Mouse (Mus musculus) monocyte, adult 5-6 weeks (primary cell): ENCODE results near the gene Fkbp11. TPM values are rescaled to one million over a fixed set of nuclear protein-coding genes. Genes with fewer than 3 reads are reported as not detected.
"Not testable (repeated sequence)": the region's sequence is repeated elsewhere in the genome, so short reads cannot be mapped to it uniquely, and the experiment has no call there.

ENCODE experiments used
- ATAC-seq: fragments of 153-309, 156-312 bp; replicated peaks from 2 replicates; pipeline ENCODE4 v1.8.0; 2017; ENCODE audit warnings: mild to moderate bottlenecking; ENCODE audit not compliant: low TSS enrichment, insufficient number of reproducible peaks, severe bottlenecking, poor library complexity, low FRiP score
- total RNA-seq: library from RNA; stranded (forward); fragments of 200-1000, 200-491, 200-594 nt; gene quantifications from 3 replicates; pipeline ENCODE4 v1.2.3, GENCODE M21; 2017

The Fkbp11 gene
- total RNA-seq, 1 experiment from 2014 or later: not detected

DNA sequence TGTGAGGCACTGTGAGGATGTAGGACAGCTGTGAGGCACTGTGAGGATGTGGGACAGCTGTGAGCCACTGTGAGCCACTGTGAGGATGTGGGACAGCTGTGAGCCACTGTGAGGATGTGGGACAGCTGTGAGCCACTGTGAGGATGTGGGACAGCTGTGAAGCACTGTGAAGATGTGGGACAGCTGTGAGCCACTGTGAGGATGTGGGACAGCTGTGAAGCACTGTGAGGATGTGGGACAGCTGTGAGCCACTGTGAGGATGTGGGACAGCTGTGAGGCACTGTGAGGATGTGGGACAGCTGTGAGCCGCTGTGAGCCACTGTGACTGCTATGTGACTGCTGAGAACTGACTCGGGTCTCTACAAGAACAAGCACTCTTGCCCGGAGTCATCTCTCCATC lies 15.9 kb upstream of the Fkbp11 start:
- ATAC-seq: not testable (repeated sequence)

DNA sequence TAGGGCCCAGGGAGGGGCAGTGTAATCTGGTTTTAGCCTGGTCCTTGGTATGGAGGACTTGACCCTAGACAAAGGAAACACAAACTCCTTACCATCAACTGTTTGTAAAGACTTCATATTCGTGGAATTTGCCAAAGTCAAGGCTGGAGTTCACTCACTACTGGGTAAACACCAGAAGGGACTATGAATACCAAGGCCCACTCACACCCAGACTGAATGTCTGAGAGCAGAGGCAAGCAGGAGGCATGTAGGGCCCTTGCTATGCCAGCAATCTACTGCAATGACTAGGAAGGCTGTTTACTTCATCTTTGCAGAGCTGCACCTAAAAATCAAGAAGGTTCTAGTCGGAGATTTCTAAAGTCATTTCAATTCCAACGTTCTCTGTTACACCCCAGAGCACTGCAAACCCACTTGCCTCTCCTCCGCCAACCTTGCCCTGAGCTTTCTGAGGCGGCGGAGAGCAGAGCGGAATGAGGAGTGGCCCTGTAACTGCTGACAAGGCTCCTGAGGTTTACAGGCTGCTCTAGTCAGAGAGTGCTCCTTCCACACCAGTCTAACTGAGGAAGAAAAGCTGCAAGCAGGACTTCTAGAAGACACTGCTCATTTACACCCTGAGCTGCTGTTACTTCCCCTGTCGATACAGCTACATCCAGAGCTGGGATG lies 14.9 kb upstream of the Fkbp11 start:
- no peak for ATAC-seq

DNA sequence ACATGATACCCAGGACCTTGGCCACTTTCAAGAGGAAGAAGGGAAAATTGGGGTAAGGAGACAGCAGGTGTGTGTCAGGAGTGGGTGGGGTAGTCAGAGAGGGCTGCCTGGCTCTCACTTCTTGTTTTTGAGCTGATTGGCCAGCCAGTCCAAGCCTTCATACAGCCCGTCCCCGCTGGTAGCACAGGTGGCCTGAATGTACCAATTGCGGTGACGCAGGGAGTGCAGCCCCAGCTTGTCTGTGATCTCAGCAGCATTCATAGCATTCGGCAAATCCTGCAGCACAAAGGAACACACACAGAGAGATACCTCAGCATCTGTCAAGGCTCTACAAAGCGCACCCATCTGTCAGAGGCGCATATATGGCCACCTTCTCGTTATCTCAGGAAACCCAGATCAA lies 12.2 kb upstream of the Fkbp11 start:
- ATAC-seq: no peak

DNA sequence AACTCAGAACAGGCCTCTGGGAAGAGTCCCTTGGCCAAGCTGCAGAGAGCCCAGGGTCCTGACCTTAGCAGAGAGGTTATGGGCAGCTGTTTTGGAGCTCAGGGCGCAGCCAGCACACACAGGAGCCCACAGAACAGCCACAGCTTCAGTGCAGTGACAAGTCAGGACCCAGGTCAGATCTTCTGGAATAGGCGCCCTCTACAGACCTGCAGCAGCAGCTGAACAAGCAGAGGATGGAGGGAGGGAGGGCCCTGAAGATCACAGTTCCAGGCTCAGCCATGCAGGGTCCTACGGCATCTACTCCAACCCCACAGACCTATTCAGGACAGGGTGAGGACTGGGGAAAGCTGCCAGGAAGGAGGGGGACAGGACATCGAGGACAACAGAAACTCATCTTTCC lies 10.8 kb upstream of the Fkbp11 start:
- ATAC-seq: no peak

DNA sequence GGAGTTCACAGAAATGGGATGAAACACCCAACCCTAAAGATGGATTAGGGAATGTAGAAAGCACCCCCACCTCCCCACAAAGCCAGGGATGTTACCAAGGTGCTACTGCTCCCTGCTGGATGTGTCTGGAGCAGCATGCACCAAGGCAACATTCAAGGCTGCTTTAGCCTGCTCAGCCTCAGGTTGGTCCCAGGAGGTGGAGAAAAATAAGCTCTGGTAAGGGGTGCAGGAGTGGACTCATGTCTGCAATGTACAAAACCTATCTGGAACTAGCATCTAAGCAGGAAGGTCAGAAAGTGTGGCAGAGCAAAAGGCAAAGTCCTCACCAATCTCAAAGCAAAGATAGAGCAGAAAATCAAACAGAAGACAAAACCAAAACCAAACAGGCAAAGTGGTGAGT lies 9.9 kb upstream of the Fkbp11 start:
- no peak for ATAC-seq

DNA sequence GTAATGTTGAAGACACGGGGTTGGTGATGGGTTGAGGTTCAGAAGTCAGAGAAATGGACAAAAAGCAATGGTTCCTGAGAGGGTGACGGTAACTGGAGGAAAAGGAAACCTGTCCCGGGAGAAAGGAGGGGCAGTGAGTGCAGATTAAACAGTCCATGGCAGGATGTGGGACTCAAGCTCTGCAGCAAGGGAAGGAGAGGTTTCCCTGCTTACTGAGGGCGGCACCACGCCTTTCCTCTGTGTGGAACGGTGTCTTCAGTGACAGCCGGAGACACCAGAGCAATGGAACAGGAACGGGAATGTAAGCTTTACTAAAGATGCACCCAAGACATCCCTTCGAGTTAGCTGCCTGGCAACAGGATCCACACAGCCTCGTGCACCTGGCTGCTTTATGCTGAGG lies 8.5 kb upstream of the Fkbp11 start:
- ATAC-seq: no peak

DNA sequence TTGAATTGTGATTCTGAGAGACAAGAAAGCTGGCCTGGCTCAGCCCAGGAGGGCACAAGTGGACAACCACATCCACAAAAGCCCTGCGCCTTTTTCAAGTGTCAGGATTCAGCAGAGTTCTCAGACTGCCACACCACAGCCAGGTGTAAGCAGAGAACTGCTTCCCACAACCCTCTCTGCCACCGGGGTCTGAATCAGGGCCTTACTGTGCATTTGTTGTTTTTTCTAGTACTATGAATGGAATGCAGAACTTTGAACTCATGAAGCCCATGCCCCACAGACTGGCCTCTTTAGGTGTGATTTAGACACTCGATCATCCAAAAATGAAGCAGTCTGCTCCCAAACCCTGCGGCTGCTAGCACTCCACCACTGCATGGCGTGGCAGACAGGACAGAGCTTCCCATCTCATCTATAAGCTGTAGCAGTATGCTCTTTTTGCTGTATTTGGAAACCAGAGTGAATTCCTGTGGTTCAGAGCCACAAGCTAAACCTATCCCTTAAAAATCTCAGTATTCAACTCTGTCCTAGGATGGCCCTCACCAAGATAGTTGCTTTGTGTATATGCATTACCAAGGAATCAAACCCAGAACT lies 6.1 kb upstream of the Fkbp11 start:
- no peak for ATAC-seq

DNA sequence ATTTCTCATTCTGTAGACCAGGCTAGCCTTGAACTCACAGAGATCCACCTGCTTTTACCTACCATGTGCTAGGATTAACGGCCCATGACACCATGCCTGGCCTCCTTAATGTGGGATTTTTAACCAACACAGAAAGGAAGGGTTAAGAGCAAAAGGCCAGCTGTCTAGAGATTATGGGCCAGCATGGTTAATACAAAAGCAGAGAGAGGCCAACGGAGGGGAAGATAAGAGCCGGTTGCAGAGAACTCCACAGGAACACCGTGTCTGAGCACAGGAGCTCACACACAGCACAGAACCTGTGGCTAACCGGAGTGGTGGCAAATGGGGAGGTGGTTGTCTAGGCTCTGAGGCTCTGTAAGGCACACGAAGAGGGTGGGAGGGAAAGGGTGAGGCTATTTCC lies 5.4 kb upstream of the Fkbp11 start:
- no peak for ATAC-seq

DNA sequence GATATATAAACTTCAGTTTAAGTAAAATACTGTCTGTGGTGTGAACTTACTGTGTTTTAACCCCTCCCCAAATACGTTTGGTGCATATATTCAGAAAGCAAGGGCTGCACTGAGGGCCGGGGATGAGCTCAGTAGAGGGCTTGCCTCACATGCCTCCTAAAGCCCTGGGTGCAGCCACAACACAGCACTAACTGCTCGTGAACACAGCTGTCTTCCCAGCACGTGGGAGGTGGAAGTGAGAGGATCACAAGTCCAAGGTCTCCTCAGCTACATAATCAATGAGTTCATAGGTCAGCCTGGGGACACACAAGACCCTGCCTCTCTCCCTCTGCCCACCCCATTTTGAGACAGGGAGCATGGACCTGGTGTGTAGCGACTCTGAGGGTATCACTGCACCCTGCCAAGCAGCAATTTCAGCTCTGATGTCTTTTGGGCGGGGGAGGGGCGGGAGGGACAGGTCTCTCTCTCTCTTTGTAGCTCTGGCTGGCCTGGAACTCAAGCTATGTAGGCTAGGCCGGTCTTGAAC lies 4.1 kb upstream of the Fkbp11 start:
- ATAC-seq: no peak

DNA sequence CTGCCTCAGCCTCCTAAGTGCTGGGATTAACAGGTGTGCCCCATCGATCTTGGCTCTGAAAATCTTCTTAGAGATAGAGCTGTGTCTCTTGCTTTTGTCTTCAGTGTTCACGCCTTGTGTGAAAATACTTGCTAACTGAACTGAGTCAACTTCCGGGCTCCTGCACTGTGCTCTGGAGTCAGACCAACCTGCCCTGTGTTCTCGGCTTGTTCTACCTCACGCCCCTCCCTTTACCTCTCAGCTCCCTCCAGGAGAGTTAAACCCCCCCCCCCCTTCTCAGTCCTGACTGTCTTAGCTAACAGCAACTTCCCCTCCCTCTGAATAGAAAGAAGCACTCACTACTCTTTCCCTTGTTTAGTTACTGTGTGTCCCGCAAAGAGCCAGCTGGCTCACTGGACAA lies 2.8 kb upstream of the Fkbp11 start:
- ATAC-seq: no peak

DNA sequence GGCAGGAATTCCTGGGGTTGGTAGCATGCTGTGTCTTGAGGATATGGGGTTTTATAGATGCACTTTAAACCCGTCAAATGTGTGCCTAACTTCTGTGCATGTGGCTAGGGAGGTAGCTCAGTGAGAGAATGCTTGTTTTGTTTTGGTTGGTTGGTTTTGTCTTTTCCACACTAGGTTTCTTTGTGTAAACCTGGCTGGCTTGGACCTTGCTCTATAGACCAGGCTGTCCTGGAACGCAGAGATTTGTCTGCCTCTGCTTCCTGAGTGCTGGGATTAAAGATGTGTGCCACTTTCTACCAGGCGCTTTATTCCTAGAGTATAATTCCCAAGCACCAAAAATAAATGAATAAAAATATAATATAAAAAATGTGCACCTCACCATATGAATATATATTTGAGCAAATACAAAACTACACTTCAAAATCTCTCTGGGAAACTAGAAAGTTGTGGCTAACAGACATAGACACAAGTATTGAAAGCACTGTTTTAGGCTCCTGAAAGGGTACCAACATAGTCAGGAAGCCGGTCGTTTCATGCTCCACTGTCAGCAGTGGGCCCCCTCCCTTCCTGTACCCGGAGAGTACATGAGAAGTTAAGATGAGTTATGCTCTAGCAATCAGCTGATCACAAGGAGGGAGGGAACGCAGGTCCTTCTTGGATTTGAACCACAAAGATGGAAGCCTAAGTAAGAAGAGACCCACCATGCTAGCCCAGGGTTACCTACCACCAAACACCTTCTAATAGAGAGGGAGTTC lies 2.0 kb upstream of the Fkbp11 start:
- ATAC-seq: no peak

DNA sequence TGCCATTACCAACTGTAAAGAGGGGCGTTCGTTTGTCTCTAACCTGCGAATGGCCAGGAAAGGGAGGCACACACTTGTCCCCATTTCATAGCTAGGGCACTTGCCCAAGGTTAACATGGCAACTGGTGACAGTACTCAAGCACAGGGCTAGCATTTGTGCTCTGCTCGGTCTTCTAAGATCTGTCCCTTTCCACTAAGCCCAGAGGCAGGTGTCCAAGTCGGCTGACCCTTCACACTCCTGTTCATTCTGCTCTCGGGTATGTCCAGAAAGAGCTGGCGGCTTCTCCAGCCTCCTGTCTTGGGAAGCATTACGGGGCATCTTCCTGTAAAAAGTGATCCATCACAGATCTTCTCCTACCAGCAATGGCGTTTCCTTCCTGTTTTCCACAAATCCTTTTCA lies 368 bp upstream of the Fkbp11 start:
- ATAC-seq: no peak

DNA sequence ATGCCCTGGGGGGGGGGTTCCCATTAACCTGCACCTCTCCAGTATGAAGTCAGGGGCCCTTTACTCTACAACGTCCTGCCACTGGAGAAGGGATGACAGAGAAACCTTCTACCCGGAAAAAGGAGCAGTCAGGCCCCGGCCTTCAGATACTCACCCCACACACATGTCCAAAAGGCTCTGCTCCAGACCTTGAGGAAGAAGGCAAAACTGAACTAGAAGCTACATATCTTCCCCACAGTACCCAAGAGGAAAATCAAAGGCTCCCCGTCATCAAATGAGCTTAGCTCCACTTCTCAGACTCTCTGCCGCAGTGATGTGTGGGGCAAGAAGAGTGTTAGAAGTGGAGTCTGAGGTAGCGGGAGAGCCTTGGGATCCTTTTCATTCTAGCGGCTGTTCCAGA lies 1.3 kb downstream of the Fkbp11 start:
- ATAC-seq: no peak

DNA sequence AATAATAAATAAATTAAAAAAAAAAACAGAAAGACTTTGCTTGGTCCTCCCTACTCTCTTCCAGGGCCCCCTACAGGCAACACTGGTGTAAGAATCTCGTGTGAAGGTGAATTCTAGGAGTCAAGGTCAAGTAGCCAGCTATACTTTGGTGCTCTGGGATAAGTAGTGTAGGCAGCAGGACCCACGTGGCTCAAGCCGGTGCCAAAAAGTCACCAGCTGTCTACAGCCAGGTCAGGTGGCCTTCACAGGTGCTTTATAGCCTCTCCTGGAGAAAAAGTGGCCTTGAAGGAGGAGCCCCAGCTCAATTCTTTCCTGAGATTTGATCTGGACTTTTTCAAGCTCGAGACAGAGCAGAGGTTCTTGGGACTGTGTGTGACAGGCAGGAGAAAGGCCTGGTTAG lies 1.9 kb downstream of the Fkbp11 start:
- no peak for ATAC-seq

DNA sequence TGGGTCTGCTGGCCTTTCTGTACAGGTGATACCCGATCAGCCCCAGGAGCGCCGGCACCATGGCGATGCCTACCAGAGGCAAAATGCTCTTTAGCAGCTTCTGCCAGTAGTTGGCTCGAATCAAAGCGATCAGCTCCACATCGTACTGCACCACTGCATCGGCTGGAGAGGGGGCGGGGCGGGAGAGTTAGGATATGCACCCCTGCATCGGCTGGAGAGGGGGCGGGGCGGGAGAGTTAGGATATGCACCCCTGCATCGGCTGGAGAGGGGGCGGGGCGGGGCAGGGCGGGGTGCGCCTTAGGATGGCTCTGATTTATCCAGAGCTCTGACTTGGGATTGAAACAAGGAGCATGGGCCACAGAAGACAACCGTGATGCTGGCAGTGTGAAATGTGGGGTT lies 3.6 kb downstream of the Fkbp11 start:
- ATAC-seq: no peak

DNA sequence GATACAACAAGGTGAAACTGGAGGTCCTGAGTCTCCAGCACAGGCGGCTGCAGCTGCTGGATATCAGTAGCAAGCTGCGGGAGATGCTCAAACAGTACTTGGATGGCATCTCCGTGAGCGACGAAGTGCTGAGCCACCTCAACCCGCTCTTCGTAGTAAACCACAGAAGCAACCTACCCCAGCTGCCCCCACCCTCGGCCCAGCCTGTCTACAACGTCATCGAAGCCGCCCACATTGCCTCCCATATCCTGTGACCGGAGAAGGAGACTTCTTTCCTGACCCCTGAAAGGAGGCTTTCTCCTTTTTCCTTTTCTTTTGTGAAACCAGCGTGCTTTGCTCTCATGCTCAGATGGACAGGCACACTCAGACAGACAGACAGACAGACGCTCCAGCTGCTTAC lies 5.1 kb downstream of the Fkbp11 start:
- ATAC-seq: no peak

DNA sequence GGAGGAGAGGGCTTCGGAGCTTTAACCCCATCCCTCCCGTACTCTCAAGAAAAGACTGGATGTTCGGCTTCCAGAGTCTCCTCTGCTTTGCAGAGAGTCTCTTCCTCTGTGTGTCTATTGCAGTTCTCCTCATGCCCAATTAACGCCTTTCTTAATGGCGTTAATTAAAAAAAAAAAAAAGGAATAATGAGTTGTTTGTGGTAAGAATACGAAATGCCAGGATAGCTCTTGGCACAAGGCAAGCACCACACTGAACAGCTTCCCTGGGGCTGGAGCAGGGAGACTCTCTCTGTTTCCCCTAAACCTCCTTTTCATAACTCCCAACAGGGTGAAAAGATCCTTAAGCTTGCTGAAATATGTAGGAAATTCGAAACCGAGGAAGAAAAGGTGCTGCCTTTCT lies 5.8 kb downstream of the Fkbp11 start:
- ATAC-seq: no peak

DNA sequence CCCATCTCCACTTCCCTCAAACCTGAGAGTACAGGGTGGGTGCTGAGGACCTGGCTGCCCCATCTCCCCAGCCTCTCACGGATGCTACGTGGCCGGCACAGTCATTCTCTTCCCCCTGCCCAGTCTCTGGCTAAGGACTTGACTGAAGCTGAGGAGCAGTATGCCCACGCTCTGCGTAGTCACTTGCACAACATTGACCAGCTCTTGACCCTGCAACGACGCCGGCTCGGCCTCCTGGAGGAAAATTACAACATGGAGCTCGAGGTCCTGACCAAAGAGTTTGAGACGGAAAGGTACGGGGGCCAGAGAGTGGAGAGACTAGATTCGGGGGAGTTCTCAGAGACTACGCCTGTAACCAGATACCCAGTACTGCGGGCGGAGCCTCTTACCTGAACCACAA lies 10.7 kb downstream of the Fkbp11 start:
- 0 out of 2 replicates have a peak, but pooled peaks have one; percentile 27 for ATAC-seq

DNA sequence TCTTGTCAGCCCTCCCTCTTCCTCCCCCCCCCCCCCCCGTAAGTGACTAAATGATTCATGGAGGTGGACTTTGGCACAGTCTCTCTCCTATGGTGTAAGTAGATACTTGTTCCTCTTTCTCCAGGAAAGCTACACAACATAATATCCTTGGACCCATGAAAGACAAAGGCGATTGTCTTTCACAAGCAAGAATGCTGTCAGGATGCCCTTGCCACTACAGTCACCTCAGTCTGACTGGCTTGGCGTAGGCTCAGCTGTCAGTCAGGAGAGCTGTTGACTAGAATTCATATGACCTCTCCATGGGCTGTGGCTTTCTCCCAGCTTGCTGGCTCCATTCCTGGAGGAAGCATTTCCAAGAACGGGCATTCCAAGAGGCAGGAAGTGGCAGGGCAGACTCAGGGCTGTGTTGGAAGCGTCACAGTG lies 13.8 kb downstream of the Fkbp11 start:
- no peak for ATAC-seq

DNA sequence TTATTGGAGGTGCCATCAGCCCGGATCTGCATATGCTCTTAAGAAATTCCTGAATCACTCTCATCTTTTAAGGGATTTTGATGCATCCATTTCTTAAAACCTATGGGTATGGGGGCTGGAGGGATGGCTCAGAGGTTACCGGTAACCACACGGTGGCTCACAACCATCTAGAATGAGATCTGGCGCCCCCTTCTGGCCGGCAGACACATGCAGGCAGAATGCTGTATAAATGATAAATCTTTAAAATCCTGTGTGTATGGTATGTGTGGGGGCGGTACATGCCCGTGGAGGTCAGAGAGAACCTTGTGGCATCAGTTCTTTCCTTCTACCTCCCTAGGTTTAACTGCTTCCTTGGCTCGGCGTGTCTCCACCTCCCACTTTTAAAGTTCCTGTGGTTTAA lies 17.6 kb downstream of the Fkbp11 start:
- ATAC-seq: peak; percentile 60; the same call in 1 of the 2 replicates
